Mouse (Mus musculus): ENCODE data around the gene Tm4sf5. TPM values are rescaled to one million over a fixed set of nuclear protein-coding genes. Genes with fewer than 3 reads are reported as not detected.

Tm4sf5 gene
- total RNA-seq, 2 experiments from 2014 or later = not detected

- TF ChIP-seq CTCF (IDR thresholded peaks at IDR 0.05) = no peak
- DNase-seq = no peak
- H3K4me3 ChIP-seq = no peak within 1 kb of the TSS
- intact Hi-C loops (cut with DNase I) = no loop called here
- no peak within 1 kb of the TSS for H3K27ac ChIP-seq
These were observed 27.8 kb downstream of the Tm4sf5 start, which contains the start of gene Gm40193 for GRCm38 (mm10) chr11:70532839-70533238. TSS of gene Gm40193 (minus strand) at chr11:70532939.

GRCm38 (mm10) chr11:70539423-70539822, 34.4 kb downstream of the Tm4sf5 start:
- H3K27ac ChIP-seq = peak overlapping the region; percentile 90
- H3K4me3 ChIP-seq = peak overlapping the region; percentile 86
- intact Hi-C loops (cut with DNase I) = loop anchor here (5.0 kb wide), 1 partner anchor 68 kb away; no protein-coding TSS in a partner anchor
- DNase-seq = no peak
- no peak for TF ChIP-seq CTCF (IDR thresholded peaks at IDR 0.05)

- peak; percentile 92 for DNase-seq
These were observed 35.0 kb downstream of the Tm4sf5 start, which contains the start of gene Pld2 for GRCm38 (mm10) chr11:70539877-70540587. TSS of gene Pld2 (plus strand) at chr11:70540064.

GRCm38 (mm10) chr11:70540928-70541327, 35.9 kb downstream of the Tm4sf5 start:
- intact Hi-C loops (cut with DNase I) = no loop called here
- DNase-seq = no peak
- TF ChIP-seq CTCF (IDR thresholded peaks at IDR 0.05) = no peak
- Histone ChIP-seq H3K27ac (peak overlapping the region; percentile 90), H3K4me3 (peak overlapping the region; percentile 86)

More at GRCm38 (mm10) chr11:70539877-70540587, 35.0 kb downstream of the Tm4sf5 start, which contains the start of gene Pld2:
- Histone ChIP-seq H3K27ac (peak within 1 kb of the TSS; percentile 90), H3K4me3 (peak within 1 kb of the TSS; percentile 86)
- intact Hi-C loops (cut with DNase I) = loop anchor here (5.0 kb wide), 1 partner anchor 67 kb away; no protein-coding TSS in a partner anchor
- TF ChIP-seq CTCF (IDR thresholded peaks at IDR 0.05) = peak; percentile 70

- intact Hi-C loops (cut with DNase I) = no loop called here
- TF ChIP-seq CTCF (IDR thresholded peaks at IDR 0.05) = no peak
- DNase-seq = no peak
- Histone ChIP-seq H3K27ac (no peak overlapping the region; the same call in 1 of the 2 replicates), H3K4me3 (peak overlapping the region; percentile 86)
These were observed 36.4 kb downstream of the Tm4sf5 start for GRCm38 (mm10) chr11:70541415-70541814.

- peak; percentile 36 for TF ChIP-seq CTCF (IDR thresholded peaks at IDR 0.05)
- peak overlapping the region; percentile 60 for H3K4me3 ChIP-seq
- peak; percentile 67 for DNase-seq
- intact Hi-C loops (cut with DNase I) = loop anchor here (2.0 kb wide), 1 partner anchor 18 kb away; the partner anchor contains the start of gene Mink1
- H3K27ac ChIP-seq = peak overlapping the region; percentile 87
These were observed 39.5 kb downstream of the Tm4sf5 start for GRCm38 (mm10) chr11:70544496-70544895.

- intact Hi-C loops (cut with DNase I) = no loop called here
- no peak overlapping the region for H3K4me3 ChIP-seq
- TF ChIP-seq CTCF (IDR thresholded peaks at IDR 0.05) = no peak
- H3K27ac ChIP-seq = no peak overlapping the region
- DNase-seq = no peak
These were observed 46.5 kb downstream of the Tm4sf5 start for GRCm38 (mm10) chr11:70551526-70551925.

- intact Hi-C loops (cut with DNase I) = no loop called here
- DNase-seq = no peak
- H3K4me3 ChIP-seq = no peak overlapping the region
- no peak for TF ChIP-seq CTCF (IDR thresholded peaks at IDR 0.05)
- H3K27ac ChIP-seq = no peak overlapping the region
These were observed 48.9 kb downstream of the Tm4sf5 start for GRCm38 (mm10) chr11:70553940-70554339.

GRCm38 (mm10) chr11:70557545-70557944, 52.5 kb downstream of the Tm4sf5 start:
- Histone ChIP-seq H3K4me3 (no peak overlapping the region), H3K27ac (no peak overlapping the region)
- intact Hi-C loops (cut with DNase I) = no loop called here
- TF ChIP-seq CTCF (IDR thresholded peaks at IDR 0.05) = no peak
- DNase-seq = no peak

Other genes starting within 250 kb of the Tm4sf5 start
- 1 to 10 TPM; 1.0 to 1.8 TPM for gene Alox12, start 249.9 kb upstream of the Tm4sf5 start, total RNA-seq (2021)
- gene Alox12e, start 182.6 kb upstream of the Tm4sf5 start, total RNA-seq (2021) = not detected
- under 1 TPM in 1 of 2 experiments, not detected in 1; 0.17 TPM for gene Alox15, start 153.2 kb upstream of the Tm4sf5 start, total RNA-seq (2021)
- 10 to 100 TPM; 18.5 to 18.7 TPM for gene Pelp1, start 95.2 kb upstream of the Tm4sf5 start, total RNA-seq (2021)
- 1 to 10 TPM; 8.3 to 8.4 TPM for gene Arrb2, start 72.6 kb upstream of the Tm4sf5 start, total RNA-seq (2021)
- gene Med11, start 53.3 kb upstream of the Tm4sf5 start, total RNA-seq (2021) = 1 to 10 TPM; 4.9 to 6.4 TPM
- under 1 TPM in 1 of 2 experiments, not detected in 1; 0.75 TPM for gene Zmynd15, start 45.8 kb upstream of the Tm4sf5 start, total RNA-seq (2021)
- gene Cxcl16, start 45.3 kb upstream of the Tm4sf5 start, total RNA-seq (2021) = 1 to 10 TPM; 1.2 to 1.4 TPM
- not detected for gene Vmo1, start 9.4 kb downstream of the Tm4sf5 start, total RNA-seq (2021)
- not detected for gene Gltpd2, start 14.0 kb downstream of the Tm4sf5 start, total RNA-seq (2021)
- 100 to 1,000 TPM; 229 to 241 TPM for gene Psmb6, start 20.1 kb downstream of the Tm4sf5 start, total RNA-seq (2021)
- not detected for gene Gm40193, start 27.7 kb downstream of the Tm4sf5 start, total RNA-seq (2021)
- gene Pld2, start 34.8 kb downstream of the Tm4sf5 start, total RNA-seq (2021) = 10 to 100 TPM; 15.8 to 18.2 TPM
- 10 to 100 TPM; 33.7 to 34.7 TPM for gene Mink1, start 57.6 kb downstream of the Tm4sf5 start, total RNA-seq (2021)
- not detected for gene 4930544D05Rik, start 110.6 kb downstream of the Tm4sf5 start, total RNA-seq (2021)
- 10 to 100 TPM; 11.0 to 18.4 TPM for gene Chrne, start 114.0 kb downstream of the Tm4sf5 start, total RNA-seq (2021)
- gene Gp1ba, start 133.9 kb downstream of the Tm4sf5 start, total RNA-seq (2021) = not detected
- gene Rnf167, start 142.0 kb downstream of the Tm4sf5 start, total RNA-seq (2021) = 10 to 100 TPM; 35.0 to 38.4 TPM
- 100 to 1,000 TPM; 264 to 408 TPM for gene Slc25a11, start 142.2 kb downstream of the Tm4sf5 start, total RNA-seq (2021)
- 100 to 1,000 TPM; 252 to 257 TPM for gene Pfn1, start 149.4 kb downstream of the Tm4sf5 start, total RNA-seq (2021)
- 1,000 to 10,000 TPM; 7,153 to 7,488 TPM for gene Eno3, start 152.0 kb downstream of the Tm4sf5 start, total RNA-seq (2021)
- gene Spag7, start 164.2 kb downstream of the Tm4sf5 start, total RNA-seq (2021) = 10 to 100 TPM; 86.3 to 86.4 TPM
- 10 to 100 TPM; 39.6 to 44.9 TPM for gene Camta2, start 182.9 kb downstream of the Tm4sf5 start, total RNA-seq (2021)
- 1 to 10 TPM; 3.8 to 5.7 TPM for gene Inca1, start 194.9 kb downstream of the Tm4sf5 start, total RNA-seq (2021)
- 100 to 1,000 TPM; 579 to 631 TPM for gene Kif1c, start 195.3 kb downstream of the Tm4sf5 start, total RNA-seq (2021)